In genomic region chr1:142956686-142957085, GRCm38 (mm10) we compare ENCODE assay signal across 27 mouse cellular contexts.
"Had no signal": no experiment of that assay in that cellular context is flagged by ENCODE, and none has a peak within 500 bp of the region (broad histone marks: within the 10 kb centered on the region; RNA-seq: fewer than 3 reads in every experiment).

No protein-coding gene starts in this region.

- H3K36me3 ChIP-seq: limb, embryonic 12.5 days; limb, embryonic 15.5 days; liver, embryonic 12.5 days; liver, embryonic 15.5 days; lung, embryonic 15.5 days; midbrain, embryonic 10.5 days; neural tube, embryonic 12.5 days; neural tube, embryonic 15.5 days had no signal

- H3K9me3 ChIP-seq: limb, embryonic 12.5 days; limb, embryonic 15.5 days; liver, embryonic 12.5 days; liver, embryonic 15.5 days; lung, embryonic 15.5 days; megakaryocyte, embryonic 14.5 days; midbrain, embryonic 10.5 days; neural tube, embryonic 12.5 days; neural tube, embryonic 15.5 days had no signal

- H3K9ac ChIP-seq: limb, embryonic 12.5 days; limb, embryonic 15.5 days; liver, embryonic 12.5 days; liver, embryonic 15.5 days; lung, embryonic 15.5 days; neural tube, embryonic 12.5 days; neural tube, embryonic 15.5 days had no signal

- H3K4me1 ChIP-seq: limb, embryonic 12.5 days; limb, embryonic 15.5 days; liver, embryonic 12.5 days; liver, embryonic 15.5 days; lung, embryonic 15.5 days; megakaryocyte, embryonic 14.5 days; midbrain, embryonic 10.5 days; neural tube, embryonic 12.5 days; neural tube, embryonic 15.5 days had no signal

- H3K4me2 ChIP-seq: limb, embryonic 12.5 days; limb, embryonic 15.5 days; liver, embryonic 12.5 days; liver, embryonic 15.5 days; lung, embryonic 15.5 days; neural tube, embryonic 12.5 days; neural tube, embryonic 15.5 days had no signal

- ATAC-seq: intestine, postnatal 0 days; liver, embryonic 12.5 days had no signal

- H3K4me3 ChIP-seq: layer of hippocampus, adult 2 months; left cerebral cortex, adult 2 months; limb, embryonic 12.5 days; limb, embryonic 15.5 days; liver, embryonic 12.5 days; liver, embryonic 15.5 days; lung, embryonic 15.5 days; megakaryocyte, embryonic 14.5 days; midbrain, embryonic 10.5 days; neural tube, embryonic 12.5 days; neural tube, embryonic 15.5 days had no signal

- DNase-seq: kidney, adult 2 months; kidney, postnatal 25 days; layer of hippocampus, adult 9-11 months; lung, adult 18-20 months; lung, postnatal 10 days; lung, postnatal 36 days; midbrain, embryonic 14.5 days; right cerebral cortex, adult 18-20 months; right cerebral cortex, postnatal 14 days; right cerebral cortex, postnatal 4 days; thymus, adult 2 months; thymus, postnatal 14 days; thymus, postnatal 4 days had no signal

- H3K27me3 ChIP-seq: limb, embryonic 12.5 days; limb, embryonic 15.5 days; liver, embryonic 12.5 days; liver, embryonic 15.5 days; lung, embryonic 15.5 days; megakaryocyte, embryonic 14.5 days; neural tube, embryonic 12.5 days; neural tube, embryonic 15.5 days had no signal

- H3K27ac ChIP-seq: kidney, postnatal 0 days; layer of hippocampus, adult 2 months; left cerebral cortex, adult 2 months; limb, embryonic 12.5 days; limb, embryonic 15.5 days; liver, embryonic 12.5 days; liver, embryonic 15.5 days; lung, embryonic 15.5 days; midbrain, embryonic 10.5 days; neural tube, embryonic 12.5 days; neural tube, embryonic 15.5 days; stomach, postnatal 0 days had no signal
